Mouse (Mus musculus) stomach, postnatal 0 days (tissue): Measurements from ENCODE around the gene Agtr2.

Source experiments
- CTCF ChIP-seq: IDR thresholded peaks from 2 replicates; pipeline ENCODE4 v1.5.1; 2016; ENCODE audit warnings: antibody characterized with exemption, low read depth, mild to moderate bottlenecking, moderate library complexity
- EP300 ChIP-seq: optimal IDR thresholded peaks from 2 replicates; pipeline ENCODE3; 2016; ENCODE audit warnings: antibody characterized with exemption

- TF ChIP-seq CTCF: no peak
- no peak for TF ChIP-seq EP300
Measured at GRCm38 (mm10) chrX:21522590-21522989, 38.2 kb downstream of the Agtr2 start.
